Mouse (Mus musculus) CH12.LX (cell line): ENCODE measurements around the gene Zfpm1. TPM values are rescaled to one million over a fixed set of nuclear protein-coding genes. Genes with fewer than 3 reads are reported as not detected.

Experiments used
- DNase-seq: peaks from one replicate; pipeline ENCODE4 v3.0.0-alpha.2; 2013; ENCODE audit errors: extremely low read depth
- H3K27ac ChIP-seq: 2 replicates; pipeline ENCODE4 v1.5.1; 2012; ENCODE audit warnings: low read depth, mild to moderate bottlenecking, control low read depth, moderate library complexity; ENCODE audit not compliant: insufficient read depth
- H3K27me3 ChIP-seq: replicated peaks from 2 replicates; pipeline ENCODE3; 2012; ENCODE audit warnings: inconsistent platforms
- H3K36me3 ChIP-seq, 2 experiments: replicated peaks in 1 of 2; 2 replicates each; pipeline versions ENCODE3 to v1.6.1; 2012; ENCODE audit warnings: inconsistent platforms in 1 of 2, low read length in 1 of 2, mild to moderate bottlenecking in 1 of 2, mixed read lengths in 1 of 2, moderate library complexity in 1 of 2; ENCODE audit not compliant: control insufficient read depth in 1 of 2, insufficient read depth in 1 of 2
- H3K4me1 ChIP-seq, 2 experiments: 2 replicates each; pipeline ENCODE4 v1.6.1; 2012; ENCODE audit warnings: inconsistent platforms in 1 of 2, moderate library complexity in 1 of 2; ENCODE audit not compliant: insufficient read depth in 2 of 2, control insufficient read depth in 1 of 2
- H3K4me2 ChIP-seq: 2 replicates; pipeline ENCODE4 v1.6.1; 2012; ENCODE audit warnings: low read depth, mild to moderate bottlenecking, control low read depth; ENCODE audit not compliant: poor library complexity, insufficient read depth, severe bottlenecking
- H3K4me3 ChIP-seq, 3 experiments: fragments of 150-350 bp in 1 of 3; sonication (generic) in 1 of 3; replicated peaks in 1 of 3; 2 replicates each; pipeline versions ENCODE3 to v1.5.1; 2011 to 2012; ENCODE audit warnings: low read depth in 2 of 3, low read length in 2 of 3, mild to moderate bottlenecking in 2 of 3, moderate library complexity in 2 of 3, control low read depth in 1 of 3, improper control_type of control experiment in 1 of 3, inconsistent platforms in 1 of 3, mixed read lengths in 1 of 3; ENCODE audit not compliant: poor library complexity in 1 of 3
- H3K79me2 ChIP-seq: replicated peaks from 2 replicates; pipeline ENCODE4 v1.6.1; 2012; ENCODE audit warnings: mild to moderate bottlenecking, moderate library complexity; ENCODE audit not compliant: control insufficient read depth, poor library complexity, insufficient read depth, severe bottlenecking; ENCODE audit errors: extremely low read depth
- H3K9ac ChIP-seq: 2 replicates; pipeline ENCODE4 v1.6.1; 2012; ENCODE audit warnings: low read depth, mild to moderate bottlenecking, control low read depth, moderate library complexity; ENCODE audit not compliant: insufficient read depth
- H3K9me3 ChIP-seq: replicated peaks from 2 replicates; pipeline ENCODE3; 2012; ENCODE audit warnings: low read length, inconsistent platforms, mixed read lengths
- JUND ChIP-seq: conservative IDR thresholded peaks from 2 replicates; pipeline ENCODE4 v1.6.1; 2011; ENCODE audit warnings: low read depth, low read length, improper control_type of control experiment
- MAFK ChIP-seq: IDR thresholded peaks from 2 replicates; pipeline ENCODE4 v1.6.1; 2011; ENCODE audit warnings: low read length, improper control_type of control experiment; ENCODE audit not compliant: insufficient replicate concordance
- NELFE ChIP-seq: IDR thresholded peaks from 2 replicates; pipeline ENCODE4 v1.6.1; 2011; ENCODE audit warnings: low read depth, low read length, improper control_type of control experiment
- NRF1 ChIP-seq: IDR thresholded peaks from 2 replicates; pipeline ENCODE4 v1.6.1; 2014; ENCODE audit warnings: low read depth, mild to moderate bottlenecking, inconsistent platforms, low read length, improper control_type of control experiment, moderate library complexity
- PAX5 ChIP-seq: IDR thresholded peaks from 2 replicates; pipeline ENCODE4 v1.6.1; 2012; ENCODE audit warnings: low read length, inconsistent platforms, mixed read lengths
- ZKSCAN1 ChIP-seq: IDR thresholded peaks from 2 replicates; pipeline ENCODE4 v1.6.1; 2012; ENCODE audit warnings: low read depth, inconsistent platforms, low read length, improper control_type of control experiment, borderline replicate concordance
- dilution Hi-C: fragments of 300-500 bp; cut with MboI; formaldehyde crosslinking; loops from 2 replicates; pipeline ENCODE4 v1.14.3; 2020; ENCODE audit warnings: low sequenced_read_pairs; ENCODE audit not compliant: extremely low pct_unique_long_range_greater_than_20kb, extremely low pct_ligation_motif_present
- in situ Hi-C: fragments of 300-500 bp; cut with MboI; formaldehyde crosslinking; loops from 3 replicates; pipeline ENCODE4 v1.14.3; 2019; ENCODE audit warnings: low sequenced_read_pairs, low pct_ligation_motif_present, low pct_unique_long_range_greater_than_20kb, mixed read lengths
- polyA plus RNA-seq: library from polyadenylated mRNA; unstranded; fragments of >175 nt; gene quantifications from 2 replicates; pipeline ENCODE4 v1.2.1, GENCODE M21; 2012; ENCODE audit warnings: low read depth; ENCODE audit not compliant: insufficient read length
- total RNA-seq, 2 experiments: library from RNA; depleted of rRNA; stranded (reverse); fragments of 300-350 nt in 1 of 2; fragments of >200 nt in 1 of 2; gene quantifications; 2 replicates each; pipeline ENCODE4 v1.2.3; 2012 to 2014

The Zfpm1 gene
- total and polyA plus RNA-seq, 3 experiments: 11.0 to 63.5 (median 30.1) TPM

- peaks cover 2% of the 10 kb centered on the region for H3K9me3 ChIP-seq
- dilution Hi-C loops: no loop called here
- no peaks in the 10 kb centered on the region for H3K36me3 ChIP-seq
- TF ChIP-seq NELFE: no peak
- TF ChIP-seq NRF1: no peak
- no peak for TF ChIP-seq JUND
- TF ChIP-seq, all 38 proteins: peak for 0
- H3K27me3 ChIP-seq: peaks cover 2% of the 10 kb centered on the region
- no peaks in the 10 kb centered on the region for H3K79me2 ChIP-seq
- H3K4me1 ChIP-seq: peaks cover 17 to 57% of the 10 kb centered on the region in 2 experiments
- H3K4me3 ChIP-seq: no peak overlapping the region
- in situ Hi-C loops: no loop called here
- H3K4me2 ChIP-seq: no peak overlapping the region
- no peak overlapping the region for H3K9ac ChIP-seq
- no peak for DNase-seq
- no peak overlapping the region for H3K27ac ChIP-seq
These were observed 66.0 kb downstream of the Zfpm1 start for GRCm38 (mm10) chr8:122347811-122348552.

- no peak for TF ChIP-seq MAFK
- Histone ChIP-seq H3K9me3 (peaks cover 2% of the 10 kb centered on the region), H3K9ac (no peak overlapping the region), H3K27ac (no peak overlapping the region), H3K27me3 (no peaks in the 10 kb centered on the region), H3K79me2 (no peaks in the 10 kb centered on the region), H3K36me3 (no peaks in the 10 kb centered on the region), H3K4me3 (no peak overlapping the region), H3K4me2 (no peak overlapping the region), H3K4me1 (peaks cover 12 to 42% of the 10 kb centered on the region in 2 experiments)
- no peak for DNase-seq
- dilution Hi-C loops: no loop called here
- in situ Hi-C loops: no loop called here
These were observed 67.7 kb downstream of the Zfpm1 start for GRCm38 (mm10) chr8:122349357-122350297.

- Histone ChIP-seq H3K4me1 (peaks cover 14 to 38% of the 10 kb centered on the region in 2 experiments), H3K9ac (no peak overlapping the region), H3K9me3 (peaks cover 2% of the 10 kb centered on the region), H3K79me2 (no peaks in the 10 kb centered on the region), H3K36me3 (no peaks in the 10 kb centered on the region), H3K27ac (no peak overlapping the region), H3K4me3 (no peak overlapping the region), H3K4me2 (no peak overlapping the region), H3K27me3 (no peaks in the 10 kb centered on the region)
- TF ChIP-seq ZKSCAN1: no peak
- TF ChIP-seq PAX5: no peak
- dilution Hi-C loops: no loop called here
- no peak for DNase-seq
- in situ Hi-C loops: no loop called here
These were observed 68.6 kb downstream of the Zfpm1 start for GRCm38 (mm10) chr8:122350309-122351089.
